Mouse (Mus musculus) liver, adult 2 months (tissue): ENCODE measurements around the gene Tln2.

Experiments
- CTCF ChIP-seq: fragments of 200-500 bp; IDR thresholded peaks from 2 replicates; pipeline ENCODE4 v1.5.1; 2011; ENCODE audit warnings: low read depth, low read length, control low read depth
- POLR2A ChIP-seq: fragments of 200-500 bp; IDR thresholded peaks from 2 replicates; pipeline ENCODE4 v1.6.1; 2011; ENCODE audit warnings: low read length, control low read depth; ENCODE audit not compliant: insufficient read depth; ENCODE audit errors: extremely low read depth

DNA sequence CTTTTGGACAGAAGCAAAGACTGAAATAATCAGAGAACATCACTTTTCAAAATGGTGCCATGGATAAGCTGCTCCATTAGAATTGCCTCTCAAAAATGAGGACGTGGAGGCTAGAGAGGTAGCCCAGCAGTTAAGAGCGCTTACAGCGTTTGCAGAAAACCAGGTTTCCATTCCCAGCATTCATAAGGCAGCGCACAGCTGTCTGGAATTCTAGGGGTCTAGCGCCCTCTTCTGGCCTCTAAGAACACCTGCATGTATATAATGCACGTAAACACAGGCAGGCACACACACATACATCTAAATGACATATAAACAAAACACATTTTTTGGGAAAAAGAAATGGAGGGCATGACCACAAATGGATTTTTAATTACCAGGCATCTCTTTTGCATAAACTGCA is 385.7 kb downstream of the Tln2 start:
- no peak for TF ChIP-seq CTCF
- TF ChIP-seq POLR2A: no peak
